Mouse (Mus musculus): ENCODE data around the gene Gm42372.

- TF ChIP-seq CTCF (IDR thresholded peaks at IDR 0.05; ENCODE audit: extremely low read depth, insufficient read depth, low read length), result peak; percentile 26; the same call in 1 of the 2 replicates
- no peak for TF ChIP-seq POLR2A (IDR thresholded peaks at IDR 0.05; ENCODE audit: extremely low read depth, insufficient read depth, low read length)
These were observed 45.6 kb upstream of the Gm42372 start for GRCm38 (mm10) chr7:16937312-16937711.

Data from cortical plate, adult 2 months (tissue).